Mouse (Mus musculus): Measurements from ENCODE around the gene D430041D05Rik. TPM values are rescaled to one million over a fixed set of nuclear protein-coding genes. Genes with fewer than 3 reads are reported as not detected.

Gene D430041D05Rik
- total RNA-seq, 1 experiment = 0.54 TPM

GRCm38 (mm10) chr2:104409851-104410821 is 677 bp downstream of the D430041D05Rik start:
- TF ChIP-seq ZC3H11A (IDR thresholded peaks at IDR 0.05; ENCODE audit: borderline replicate concordance, low read depth, low read length) = no peak
- TF ChIP-seq ZNF384 (IDR thresholded peaks at IDR 0.05; ENCODE audit: low read depth, low read length) = no peak
- no peak for TF ChIP-seq HCFC1 (IDR thresholded peaks at IDR 0.05; ENCODE audit: borderline replicate concordance, insufficient read depth, low read length)
- no peak for TF ChIP-seq CHD2 (IDR thresholded peaks at IDR 0.05; ENCODE audit: low read depth, low read length)
- no peak for TF ChIP-seq MAFK (IDR thresholded peaks at IDR 0.05; ENCODE audit: insufficient read depth, low read depth, low read length)
- Histone ChIP-seq H3K4me1 (ENCODE audit: control insufficient read depth in 2 of 2, insufficient read depth in 2 of 2, low read length in 2 of 2, poor library complexity in 1 of 2) (no peaks in the 10 kb centered on the region), H3K4me3 (ENCODE audit: insufficient read depth in 1 of 2, low read depth in 1 of 2, low read length in 2 of 2, poor library complexity in 1 of 2, severe bottlenecking in 1 of 2) (peak overlapping the region; percentile 67 to 71), H3K9ac (ENCODE audit: insufficient read depth, low read depth, low read length, poor library complexity, severe bottlenecking) (peak overlapping the region; percentile 48), H3K36me3 (ENCODE audit: control insufficient read depth, insufficient read depth, low read length, poor library complexity, severe bottlenecking) (no peaks in the 10 kb centered on the region), H3K27ac (ENCODE audit: insufficient read depth, low read depth, low read length, poor library complexity, severe bottlenecking) (no peak overlapping the region), H3K9me3 (ENCODE audit: control insufficient read depth, insufficient read depth, low read depth, low read length) (no peaks in the 10 kb centered on the region)
- in situ Hi-C loops (cut with MboI; ENCODE audit: low sequenced_read_pairs in 2 of 2, unreplicated experiment in 2 of 2) = loop anchor here in 1 of 2 experiments (10.0 kb wide), 1 partner anchor 275 kb away; no protein-coding TSS in a partner anchor
- DNase-seq (ENCODE audit: low read depth, low spot score) = peak; percentile 28

GRCm38 (mm10) chr2:104408351-104408750 is 2.5 kb downstream of the D430041D05Rik start:
- no peaks in the 10 kb centered on the region for H3K4me1 ChIP-seq (ENCODE audit: control insufficient read depth in 2 of 2, insufficient read depth in 2 of 2, low read length in 2 of 2, poor library complexity in 1 of 2)
- no peaks in the 10 kb centered on the region for H3K9me3 ChIP-seq (ENCODE audit: control insufficient read depth, insufficient read depth, low read depth, low read length)
- DNase-seq (ENCODE audit: low read depth, low spot score) = no peak
- no peak overlapping the region for H3K9ac ChIP-seq (ENCODE audit: insufficient read depth, low read depth, low read length, poor library complexity, severe bottlenecking)
- in situ Hi-C loops (cut with MboI; ENCODE audit: low sequenced_read_pairs in 2 of 2, unreplicated experiment in 2 of 2) = loop anchor here in 1 of 2 experiments (10.0 kb wide), 1 partner anchor 274 kb away; no protein-coding TSS in a partner anchor
- no peaks in the 10 kb centered on the region for H3K36me3 ChIP-seq (ENCODE audit: control insufficient read depth, insufficient read depth, low read length, poor library complexity, severe bottlenecking)
- H3K4me3 ChIP-seq (ENCODE audit: insufficient read depth in 1 of 2, low read depth in 1 of 2, low read length in 2 of 2, poor library complexity in 1 of 2, severe bottlenecking in 1 of 2) = no peak overlapping the region
- H3K27ac ChIP-seq (ENCODE audit: insufficient read depth, low read depth, low read length, poor library complexity, severe bottlenecking) = no peak overlapping the region
- TF ChIP-seq HCFC1 (IDR thresholded peaks at IDR 0.05; ENCODE audit: borderline replicate concordance, insufficient read depth, low read length) = no peak
- TF ChIP-seq CHD2 (IDR thresholded peaks at IDR 0.05; ENCODE audit: low read depth, low read length) = no peak
- TF ChIP-seq ZNF384 (IDR thresholded peaks at IDR 0.05; ENCODE audit: low read depth, low read length) = no peak
- TF ChIP-seq ZC3H11A (IDR thresholded peaks at IDR 0.05; ENCODE audit: borderline replicate concordance, low read depth, low read length) = no peak
- no peak for TF ChIP-seq MAFK (IDR thresholded peaks at IDR 0.05; ENCODE audit: insufficient read depth, low read depth, low read length)

- H3K36me3 ChIP-seq (ENCODE audit: control insufficient read depth, insufficient read depth, low read length, poor library complexity, severe bottlenecking) = no peaks in the 10 kb centered on the region
- H3K4me1 ChIP-seq (ENCODE audit: control insufficient read depth in 2 of 2, insufficient read depth in 2 of 2, low read length in 2 of 2, poor library complexity in 1 of 2) = no peaks in the 10 kb centered on the region
- H3K27ac ChIP-seq (ENCODE audit: insufficient read depth, low read depth, low read length, poor library complexity, severe bottlenecking) = no peak overlapping the region
- in situ Hi-C loops (cut with MboI; ENCODE audit: low sequenced_read_pairs in 2 of 2, unreplicated experiment in 2 of 2) = loop anchor here in 1 of 2 experiments (10.0 kb wide), 1 partner anchor 273 kb away; no protein-coding TSS in a partner anchor
- no peak overlapping the region for H3K9ac ChIP-seq (ENCODE audit: insufficient read depth, low read depth, low read length, poor library complexity, severe bottlenecking)
- DNase-seq (ENCODE audit: low read depth, low spot score) = no peak
- no peaks in the 10 kb centered on the region for H3K9me3 ChIP-seq (ENCODE audit: control insufficient read depth, insufficient read depth, low read depth, low read length)
- no peak overlapping the region for H3K4me3 ChIP-seq (ENCODE audit: insufficient read depth in 1 of 2, low read depth in 1 of 2, low read length in 2 of 2, poor library complexity in 1 of 2, severe bottlenecking in 1 of 2)
- no peak for TF ChIP-seq HCFC1 (IDR thresholded peaks at IDR 0.05; ENCODE audit: borderline replicate concordance, insufficient read depth, low read length)
- no peak for TF ChIP-seq MAFK (IDR thresholded peaks at IDR 0.05; ENCODE audit: insufficient read depth, low read depth, low read length)
- no peak for TF ChIP-seq ZC3H11A (IDR thresholded peaks at IDR 0.05; ENCODE audit: borderline replicate concordance, low read depth, low read length)
- TF ChIP-seq ZNF384 (IDR thresholded peaks at IDR 0.05; ENCODE audit: low read depth, low read length) = no peak
- TF ChIP-seq CHD2 (IDR thresholded peaks at IDR 0.05; ENCODE audit: low read depth, low read length) = no peak
These were observed 2.9 kb downstream of the D430041D05Rik start for GRCm38 (mm10) chr2:104407913-104408312.

DNA sequence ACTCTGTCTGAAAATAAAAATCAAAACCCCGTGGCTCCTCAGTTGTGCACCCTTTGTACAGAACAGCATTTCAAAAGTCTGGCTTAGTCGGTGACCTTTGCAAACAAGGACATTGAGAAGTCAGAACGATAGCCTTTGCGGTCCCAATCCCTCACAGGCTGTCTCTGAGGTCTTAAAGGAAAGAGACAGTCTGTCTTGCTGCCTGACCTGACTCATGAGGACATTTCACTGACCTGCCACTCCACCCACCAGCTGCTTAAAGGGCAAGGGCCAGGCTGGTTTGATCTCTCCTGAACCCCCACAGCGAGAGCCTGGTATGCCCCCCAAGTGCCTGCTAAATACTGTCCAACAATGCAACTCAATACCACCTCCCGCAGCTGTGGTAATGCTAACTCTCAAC is 6.8 kb downstream of the D430041D05Rik start:
- H3K9me3 ChIP-seq (ENCODE audit: control insufficient read depth, insufficient read depth, low read depth, low read length) = no peaks in the 10 kb centered on the region
- H3K36me3 ChIP-seq (ENCODE audit: control insufficient read depth, insufficient read depth, low read length, poor library complexity, severe bottlenecking) = no peaks in the 10 kb centered on the region
- no peak for TF ChIP-seq HCFC1 (IDR thresholded peaks at IDR 0.05; ENCODE audit: borderline replicate concordance, insufficient read depth, low read length)
- no peak for TF ChIP-seq ZNF384 (IDR thresholded peaks at IDR 0.05; ENCODE audit: low read depth, low read length)
- TF ChIP-seq CHD2 (IDR thresholded peaks at IDR 0.05; ENCODE audit: low read depth, low read length) = no peak
- no peak for TF ChIP-seq ZC3H11A (IDR thresholded peaks at IDR 0.05; ENCODE audit: borderline replicate concordance, low read depth, low read length)
- TF ChIP-seq MAFK (IDR thresholded peaks at IDR 0.05; ENCODE audit: insufficient read depth, low read depth, low read length) = no peak
- H3K4me3 ChIP-seq (ENCODE audit: insufficient read depth in 1 of 2, low read depth in 1 of 2, low read length in 2 of 2, poor library complexity in 1 of 2, severe bottlenecking in 1 of 2) = no peak overlapping the region
- no peak overlapping the region for H3K9ac ChIP-seq (ENCODE audit: insufficient read depth, low read depth, low read length, poor library complexity, severe bottlenecking)
- no peak for DNase-seq (ENCODE audit: low read depth, low spot score)
- in situ Hi-C loops (cut with MboI; ENCODE audit: low sequenced_read_pairs in 2 of 2, unreplicated experiment in 2 of 2) = loop anchor here in 1 of 2 experiments (10.0 kb wide), 1 partner anchor 269 kb away; no protein-coding TSS in a partner anchor
- no peaks in the 10 kb centered on the region for H3K4me1 ChIP-seq (ENCODE audit: control insufficient read depth in 2 of 2, insufficient read depth in 2 of 2, low read length in 2 of 2, poor library complexity in 1 of 2)
- no peak overlapping the region for H3K27ac ChIP-seq (ENCODE audit: insufficient read depth, low read depth, low read length, poor library complexity, severe bottlenecking)

All from ES-E14 (cell line).